Mouse (Mus musculus): ENCODE measurements at regions not wholly inside any gene's neighbourhood (a gene's known extent, or its start where the extent isn't known, plus 50 kb on each side); places are given as distances from the start of the nearest gene placed in this dataset.
"Not testable (repeated sequence)": the region's sequence is repeated elsewhere in the genome, so short reads cannot be mapped to it uniquely, and the experiment has no call there.

- DNase-seq (ENCODE audit: low read depth, low spot score), result no peak
Measured at GRCm38 (mm10) chr4:143055371-143055770, 157.4 kb downstream of the Prdm2 start.

GRCm38 (mm10) chr4:143053029-143053428, 159.8 kb downstream of the Prdm2 start:
- no peak for DNase-seq (ENCODE audit: low read depth, low spot score)

- no peak for DNase-seq (ENCODE audit: low read depth, low spot score)
Measured at GRCm38 (mm10) chr4:143051205-143051604, 161.6 kb downstream of the Prdm2 start.

GRCm38 (mm10) chr4:143045245-143045644, 167.6 kb downstream of the Prdm2 start:
- no peak for DNase-seq (ENCODE audit: low read depth, low spot score)

GRCm38 (mm10) chr4:143042806-143043205, 170.0 kb downstream of the Prdm2 start:
- no peak for DNase-seq (ENCODE audit: low read depth, low spot score)

GRCm38 (mm10) chr4:143038626-143039025, 174.2 kb downstream of the Prdm2 start:
- no peak for DNase-seq (ENCODE audit: low read depth, low spot score)

GRCm38 (mm10) chr4:143036704-143037103, 176.1 kb downstream of the Prdm2 start:
- DNase-seq (ENCODE audit: low read depth, low spot score), result no peak

- DNase-seq (ENCODE audit: low read depth, low spot score), result not testable (repeated sequence)
Measured at GRCm38 (mm10) chr4:143035089-143035488, 177.7 kb downstream of the Prdm2 start.

- not testable (repeated sequence) for DNase-seq (ENCODE audit: low read depth, low spot score)
Measured at GRCm38 (mm10) chr4:143034324-143034723, 178.5 kb downstream of the Prdm2 start.

GRCm38 (mm10) chr4:143029813-143030212, 183.0 kb downstream of the Prdm2 start:
- not testable (repeated sequence) for DNase-seq (ENCODE audit: low read depth, low spot score)

- DNase-seq (ENCODE audit: low read depth, low spot score), result peak; percentile 71
Measured at GRCm38 (mm10) chr4:143027292-143027691, 185.5 kb downstream of the Prdm2 start.

- peak; percentile 67 for DNase-seq (ENCODE audit: low read depth, low spot score)
Measured at GRCm38 (mm10) chr4:143021242-143021881, 191.4 kb downstream of the Prdm2 start.

GRCm38 (mm10) chr4:143020658-143021057, 192.1 kb downstream of the Prdm2 start:
- DNase-seq (ENCODE audit: low read depth, low spot score), result no peak

- DNase-seq (ENCODE audit: low read depth, low spot score), result no peak
Measured at GRCm38 (mm10) chr4:143012900-143013299, 199.9 kb downstream of the Prdm2 start.

GRCm38 (mm10) chr4:143001961-143002360, 210.8 kb downstream of the Prdm2 start:
- DNase-seq (ENCODE audit: low read depth, low spot score), result no peak

- DNase-seq (ENCODE audit: low read depth, low spot score), result no peak
Measured at GRCm38 (mm10) chr4:143001486-143001885, 211.3 kb downstream of the Prdm2 start.

GRCm38 (mm10) chr4:142996406-142996805, 216.4 kb downstream of the Prdm2 start:
- no peak for DNase-seq (ENCODE audit: low read depth, low spot score)

GRCm38 (mm10) chr4:142991401-142991800, 221.4 kb downstream of the Prdm2 start:
- no peak for DNase-seq (ENCODE audit: low read depth, low spot score)

GRCm38 (mm10) chr4:142989175-142989574, 223.6 kb downstream of the Prdm2 start:
- no peak for DNase-seq (ENCODE audit: low read depth, low spot score)

- DNase-seq (ENCODE audit: low read depth, low spot score), result no peak
Measured at GRCm38 (mm10) chr4:142983295-142983624, 229.5 kb downstream of the Prdm2 start.

GRCm38 (mm10) chr4:142982585-142983294, 230.1 kb downstream of the Prdm2 start:
- no peak for DNase-seq (ENCODE audit: low read depth, low spot score)

- no peak for DNase-seq (ENCODE audit: low read depth, low spot score)
Measured at GRCm38 (mm10) chr4:142975620-142976019, 237.2 kb downstream of the Prdm2 start.

GRCm38 (mm10) chr4:142970040-142970439, 242.8 kb downstream of the Prdm2 start:
- no peak for DNase-seq (ENCODE audit: low read depth, low spot score)

Measured in 3T3-L1 (cell line).